Mouse (Mus musculus): ENCODE data around the gene Mamdc2. TPM values are rescaled to one million over a fixed set of nuclear protein-coding genes. Genes with fewer than 3 reads are reported as not detected.

Gene Mamdc2
- polyA plus RNA-seq, 1 experiment from 2014 or later, result 1.5 TPM

- no peaks in the 10 kb centered on the region for H3K27me3 ChIP-seq (ENCODE audit: control insufficient read depth, insufficient read depth, low read length)
- no peak for ATAC-seq (replicated peaks; ENCODE audit: insufficient number of reproducible peaks, low FRiP score, low TSS enrichment)
- no peak overlapping the region for H3K4me3 ChIP-seq (ENCODE audit: low read depth, low read length)
- H3K9ac ChIP-seq (ENCODE audit: low read depth, low read length), result no peak overlapping the region
- no peak overlapping the region for H3K27ac ChIP-seq (ENCODE audit: low read depth, low read length)
- WGBS (ENCODE audit: insufficient replicate concordance), result 74% methylated on average over 1 of the region's 1 CpGs
- no peak overlapping the region for H3K4me2 ChIP-seq
- no peaks in the 10 kb centered on the region for H3K36me3 ChIP-seq (ENCODE audit: control insufficient read depth, insufficient read depth, low read length)
- no peaks in the 10 kb centered on the region for H3K9me3 ChIP-seq (replicated peaks; ENCODE audit: control insufficient read depth, low read length)
- H3K4me1 ChIP-seq (ENCODE audit: control insufficient read depth, insufficient read depth, low read length), result no peaks in the 10 kb centered on the region
These were observed 115.4 kb downstream of the Mamdc2 start for GRCm38 (mm10) chr19:23332883-23333282.

GRCm38 (mm10) chr19:23330842-23331241 is 117.4 kb downstream of the Mamdc2 start:
- 37% methylated on average over 6 of the region's 6 CpGs for WGBS (ENCODE audit: insufficient replicate concordance)
- Histone ChIP-seq H3K36me3 (ENCODE audit: control insufficient read depth, insufficient read depth, low read length) (no peaks in the 10 kb centered on the region), H3K4me3 (ENCODE audit: low read depth, low read length) (no peak overlapping the region), H3K9me3 (replicated peaks; ENCODE audit: control insufficient read depth, low read length) (no peaks in the 10 kb centered on the region), H3K27ac (ENCODE audit: low read depth, low read length) (no peak overlapping the region), H3K4me2 (no peak overlapping the region), H3K4me1 (ENCODE audit: control insufficient read depth, insufficient read depth, low read length) (no peaks in the 10 kb centered on the region), H3K27me3 (ENCODE audit: control insufficient read depth, insufficient read depth, low read length) (no peaks in the 10 kb centered on the region), H3K9ac (ENCODE audit: low read depth, low read length) (no peak overlapping the region)
- ATAC-seq (replicated peaks; ENCODE audit: insufficient number of reproducible peaks, low FRiP score, low TSS enrichment), result no peak

- no peak overlapping the region for H3K9ac ChIP-seq (ENCODE audit: low read depth, low read length)
- no peak overlapping the region for H3K4me3 ChIP-seq (ENCODE audit: low read depth, low read length)
- 87% methylated on average over 2 of the region's 2 CpGs for WGBS (ENCODE audit: insufficient replicate concordance)
- H3K27ac ChIP-seq (ENCODE audit: low read depth, low read length), result no peak overlapping the region
- H3K27me3 ChIP-seq (ENCODE audit: control insufficient read depth, insufficient read depth, low read length), result no peaks in the 10 kb centered on the region
- no peaks in the 10 kb centered on the region for H3K36me3 ChIP-seq (ENCODE audit: control insufficient read depth, insufficient read depth, low read length)
- H3K9me3 ChIP-seq (replicated peaks; ENCODE audit: control insufficient read depth, low read length), result no peaks in the 10 kb centered on the region
- no peak for ATAC-seq (replicated peaks; ENCODE audit: insufficient number of reproducible peaks, low FRiP score, low TSS enrichment)
- no peaks in the 10 kb centered on the region for H3K4me1 ChIP-seq (ENCODE audit: control insufficient read depth, insufficient read depth, low read length)
- no peak overlapping the region for H3K4me2 ChIP-seq
These were observed 118.9 kb downstream of the Mamdc2 start for GRCm38 (mm10) chr19:23329346-23329745.

- H3K4me3 ChIP-seq (ENCODE audit: low read depth, low read length), result no peak overlapping the region
- H3K9me3 ChIP-seq (replicated peaks; ENCODE audit: control insufficient read depth, low read length), result no peaks in the 10 kb centered on the region
- no peak overlapping the region for H3K27ac ChIP-seq (ENCODE audit: low read depth, low read length)
- ATAC-seq (replicated peaks; ENCODE audit: insufficient number of reproducible peaks, low FRiP score, low TSS enrichment), result no peak
- H3K9ac ChIP-seq (ENCODE audit: low read depth, low read length), result no peak overlapping the region
- no peaks in the 10 kb centered on the region for H3K36me3 ChIP-seq (ENCODE audit: control insufficient read depth, insufficient read depth, low read length)
- H3K4me2 ChIP-seq, result no peak overlapping the region
- no peaks in the 10 kb centered on the region for H3K4me1 ChIP-seq (ENCODE audit: control insufficient read depth, insufficient read depth, low read length)
- H3K27me3 ChIP-seq (ENCODE audit: control insufficient read depth, insufficient read depth, low read length), result no peaks in the 10 kb centered on the region
- 81% methylated on average over 3 of the region's 3 CpGs for WGBS (ENCODE audit: insufficient replicate concordance)
These were observed 121.1 kb downstream of the Mamdc2 start for GRCm38 (mm10) chr19:23327056-23327640.

- H3K27me3 ChIP-seq (ENCODE audit: control insufficient read depth, insufficient read depth, low read length), result no peaks in the 10 kb centered on the region
- no peaks in the 10 kb centered on the region for H3K9me3 ChIP-seq (replicated peaks; ENCODE audit: control insufficient read depth, low read length)
- no peak overlapping the region for H3K27ac ChIP-seq (ENCODE audit: low read depth, low read length)
- no peak overlapping the region for H3K9ac ChIP-seq (ENCODE audit: low read depth, low read length)
- no peak overlapping the region for H3K4me2 ChIP-seq
- no peaks in the 10 kb centered on the region for H3K4me1 ChIP-seq (ENCODE audit: control insufficient read depth, insufficient read depth, low read length)
- no peak overlapping the region for H3K4me3 ChIP-seq (ENCODE audit: low read depth, low read length)
- ATAC-seq (replicated peaks; ENCODE audit: insufficient number of reproducible peaks, low FRiP score, low TSS enrichment), result no peak
- no peaks in the 10 kb centered on the region for H3K36me3 ChIP-seq (ENCODE audit: control insufficient read depth, insufficient read depth, low read length)
- 68% methylated on average over 3 of the region's 3 CpGs for whole genome bisulfite sequencing (ENCODE audit: insufficient replicate concordance)
These were observed 125.1 kb downstream of the Mamdc2 start for GRCm38 (mm10) chr19:23323107-23323506.

GRCm38 (mm10) chr19:23317989-23318358 is 130.3 kb downstream of the Mamdc2 start:
- no peaks in the 10 kb centered on the region for H3K27me3 ChIP-seq (ENCODE audit: control insufficient read depth, insufficient read depth, low read length)
- H3K27ac ChIP-seq (ENCODE audit: low read depth, low read length), result no peak overlapping the region
- 82% methylated on average over 5 of the region's 5 CpGs for whole genome bisulfite sequencing (ENCODE audit: insufficient replicate concordance)
- H3K9me3 ChIP-seq (replicated peaks; ENCODE audit: control insufficient read depth, low read length), result no peaks in the 10 kb centered on the region
- no peak overlapping the region for H3K4me3 ChIP-seq (ENCODE audit: low read depth, low read length)
- ATAC-seq (replicated peaks; ENCODE audit: insufficient number of reproducible peaks, low FRiP score, low TSS enrichment), result no peak
- no peak overlapping the region for H3K9ac ChIP-seq (ENCODE audit: low read depth, low read length)
- H3K36me3 ChIP-seq (ENCODE audit: control insufficient read depth, insufficient read depth, low read length), result no peaks in the 10 kb centered on the region
- no peaks in the 10 kb centered on the region for H3K4me1 ChIP-seq (ENCODE audit: control insufficient read depth, insufficient read depth, low read length)
- H3K4me2 ChIP-seq, result no peak overlapping the region

- Histone ChIP-seq H3K4me2 (no peak overlapping the region), H3K4me3 (ENCODE audit: low read depth, low read length) (no peak overlapping the region), H3K4me1 (ENCODE audit: control insufficient read depth, insufficient read depth, low read length) (no peaks in the 10 kb centered on the region), H3K27ac (ENCODE audit: low read depth, low read length) (no peak overlapping the region), H3K36me3 (ENCODE audit: control insufficient read depth, insufficient read depth, low read length) (no peaks in the 10 kb centered on the region), H3K9ac (ENCODE audit: low read depth, low read length) (no peak overlapping the region), H3K9me3 (replicated peaks; ENCODE audit: control insufficient read depth, low read length) (no peaks in the 10 kb centered on the region), H3K27me3 (ENCODE audit: control insufficient read depth, insufficient read depth, low read length) (no peaks in the 10 kb centered on the region)
- WGBS (ENCODE audit: insufficient replicate concordance), result 64% methylated on average over 5 of the region's 5 CpGs
- ATAC-seq (replicated peaks; ENCODE audit: insufficient number of reproducible peaks, low FRiP score, low TSS enrichment), result no peak
These were observed 130.8 kb downstream of the Mamdc2 start for GRCm38 (mm10) chr19:23317295-23317988.

GRCm38 (mm10) chr19:23316851-23317250 is 131.4 kb downstream of the Mamdc2 start:
- 76% methylated on average over 5 of the region's 5 CpGs for WGBS (ENCODE audit: insufficient replicate concordance)
- no peak overlapping the region for H3K9ac ChIP-seq (ENCODE audit: low read depth, low read length)
- no peak for ATAC-seq (replicated peaks; ENCODE audit: insufficient number of reproducible peaks, low FRiP score, low TSS enrichment)

GRCm38 (mm10) chr19:23309979-23310378 is 138.3 kb downstream of the Mamdc2 start:
- Histone ChIP-seq H3K27ac (ENCODE audit: low read depth, low read length) (no peak overlapping the region), H3K4me1 (ENCODE audit: control insufficient read depth, insufficient read depth, low read length) (no peaks in the 10 kb centered on the region), H3K36me3 (ENCODE audit: control insufficient read depth, insufficient read depth, low read length) (no peaks in the 10 kb centered on the region), H3K4me3 (ENCODE audit: low read depth, low read length) (no peak overlapping the region), H3K27me3 (ENCODE audit: control insufficient read depth, insufficient read depth, low read length) (no peaks in the 10 kb centered on the region), H3K9ac (ENCODE audit: low read depth, low read length) (no peak overlapping the region), H3K4me2 (no peak overlapping the region), H3K9me3 (replicated peaks; ENCODE audit: control insufficient read depth, low read length) (no peaks in the 10 kb centered on the region)
- WGBS (ENCODE audit: insufficient replicate concordance), result 82% methylated on average over 2 of the region's 2 CpGs
- no peak for ATAC-seq (replicated peaks; ENCODE audit: insufficient number of reproducible peaks, low FRiP score, low TSS enrichment)

More at GRCm38 (mm10) chr19:23316851-23317250, 131.4 kb downstream of the Mamdc2 start:
- no peaks in the 10 kb centered on the region for H3K4me1 ChIP-seq (ENCODE audit: control insufficient read depth, insufficient read depth, low read length)
- H3K36me3 ChIP-seq (ENCODE audit: control insufficient read depth, insufficient read depth, low read length), result no peaks in the 10 kb centered on the region
- H3K27me3 ChIP-seq (ENCODE audit: control insufficient read depth, insufficient read depth, low read length), result no peaks in the 10 kb centered on the region
- H3K27ac ChIP-seq (ENCODE audit: low read depth, low read length), result no peak overlapping the region
- H3K9me3 ChIP-seq (replicated peaks; ENCODE audit: control insufficient read depth, low read length), result no peaks in the 10 kb centered on the region
- H3K4me2 ChIP-seq, result no peak overlapping the region
- no peak overlapping the region for H3K4me3 ChIP-seq (ENCODE audit: low read depth, low read length)
